Mouse (Mus musculus): ENCODE measurements at regions not wholly inside any gene's neighbourhood (a gene's known extent, or its start where the extent isn't known, plus 50 kb on each side); places are given as distances from the start of the nearest gene placed in this dataset.

- TF ChIP-seq CTCF (IDR thresholded peaks at IDR 0.05; ENCODE audit: extremely low read depth, insufficient read length, insufficient replicate concordance, low read depth, low read length) (no peak), POLR2A (IDR thresholded peaks at IDR 0.05; ENCODE audit: low read depth, low read length) (no peak)
Measured at GRCm38 (mm10) chr13:112067066-112067847, 221.0 kb upstream of the Ankrd55 start.

GRCm38 (mm10) chr13:112070757-112071156, 217.5 kb upstream of the Ankrd55 start:
- Histone ChIP-seq H3K4me3 (ENCODE audit: low read depth, low read length) (no peak overlapping the region), H3K36me3 (ENCODE audit: control insufficient read depth, insufficient read depth, low read length) (no peaks in the 10 kb centered on the region), H3K27me3 (ENCODE audit: control insufficient read depth, insufficient read depth, low read length) (no peaks in the 10 kb centered on the region), H3K4me1 (ENCODE audit: control insufficient read depth, insufficient read depth, insufficient read length, low read length) (peaks cover 11% of the 10 kb centered on the region; the same call in 1 of the 2 replicates), H3K27ac (ENCODE audit: insufficient read depth, low read depth, low read length) (no peak overlapping the region)
- TF ChIP-seq CTCF (IDR thresholded peaks at IDR 0.05; ENCODE audit: extremely low read depth, insufficient read length, insufficient replicate concordance, low read depth, low read length): no peak
- TF ChIP-seq POLR2A (IDR thresholded peaks at IDR 0.05; ENCODE audit: low read depth, low read length): no peak
- 55% methylated on average over 4 of the region's 4 CpGs for WGBS

More at GRCm38 (mm10) chr13:112067066-112067847, 221.0 kb upstream of the Ankrd55 start:
- 86% methylated on average over 20 of the region's 20 CpGs for WGBS
- H3K4me3 ChIP-seq (ENCODE audit: low read depth, low read length): no peak overlapping the region
- H3K4me1 ChIP-seq (ENCODE audit: control insufficient read depth, insufficient read depth, insufficient read length, low read length): peaks cover 8% of the 10 kb centered on the region; the same call in 1 of the 2 replicates
- H3K27ac ChIP-seq (ENCODE audit: insufficient read depth, low read depth, low read length): no peak overlapping the region
- H3K27me3 ChIP-seq (ENCODE audit: control insufficient read depth, insufficient read depth, low read length): no peaks in the 10 kb centered on the region
- no peaks in the 10 kb centered on the region for H3K36me3 ChIP-seq (ENCODE audit: control insufficient read depth, insufficient read depth, low read length)

GRCm38 (mm10) chr13:112071209-112071955, 216.9 kb upstream of the Ankrd55 start:
- Histone ChIP-seq H3K27ac (ENCODE audit: insufficient read depth, low read depth, low read length) (peak overlapping the region; percentile 19; the same call in 1 of the 2 replicates), H3K36me3 (ENCODE audit: control insufficient read depth, insufficient read depth, low read length) (no peaks in the 10 kb centered on the region), H3K4me3 (ENCODE audit: low read depth, low read length) (no peak overlapping the region), H3K4me1 (ENCODE audit: control insufficient read depth, insufficient read depth, insufficient read length, low read length) (peaks cover 15% of the 10 kb centered on the region; the same call in 1 of the 2 replicates), H3K27me3 (ENCODE audit: control insufficient read depth, insufficient read depth, low read length) (no peaks in the 10 kb centered on the region)
- TF ChIP-seq CTCF (IDR thresholded peaks at IDR 0.05; ENCODE audit: extremely low read depth, insufficient read length, insufficient replicate concordance, low read depth, low read length) (no peak), POLR2A (IDR thresholded peaks at IDR 0.05; ENCODE audit: low read depth, low read length) (no peak)
- WGBS: 29% methylated on average over 10 of the region's 10 CpGs

GRCm38 (mm10) chr13:112071956-112072314, 216.3 kb upstream of the Ankrd55 start:
- Histone ChIP-seq H3K4me3 (ENCODE audit: low read depth, low read length) (no peak overlapping the region), H3K27me3 (ENCODE audit: control insufficient read depth, insufficient read depth, low read length) (no peaks in the 10 kb centered on the region), H3K4me1 (ENCODE audit: control insufficient read depth, insufficient read depth, insufficient read length, low read length) (peaks cover 15% of the 10 kb centered on the region; the same call in 1 of the 2 replicates), H3K36me3 (ENCODE audit: control insufficient read depth, insufficient read depth, low read length) (no peaks in the 10 kb centered on the region), H3K27ac (ENCODE audit: insufficient read depth, low read depth, low read length) (no peak overlapping the region)
- TF ChIP-seq POLR2A (IDR thresholded peaks at IDR 0.05; ENCODE audit: low read depth, low read length) (no peak), CTCF (IDR thresholded peaks at IDR 0.05; ENCODE audit: extremely low read depth, insufficient read length, insufficient replicate concordance, low read depth, low read length) (no peak)
- WGBS: 39% methylated on average over 3 of the region's 3 CpGs

- no peak overlapping the region for H3K27ac ChIP-seq (ENCODE audit: insufficient read depth, low read depth, low read length)
- H3K4me1 ChIP-seq (ENCODE audit: control insufficient read depth, insufficient read depth, insufficient read length, low read length): peaks cover 15% of the 10 kb centered on the region; the same call in 1 of the 2 replicates
- WGBS: 57% methylated on average over 6 of the region's 6 CpGs
- H3K27me3 ChIP-seq (ENCODE audit: control insufficient read depth, insufficient read depth, low read length): no peaks in the 10 kb centered on the region
- TF ChIP-seq CTCF (IDR thresholded peaks at IDR 0.05; ENCODE audit: extremely low read depth, insufficient read length, insufficient replicate concordance, low read depth, low read length) (no peak), POLR2A (IDR thresholded peaks at IDR 0.05; ENCODE audit: low read depth, low read length) (no peak)
- no peak overlapping the region for H3K4me3 ChIP-seq (ENCODE audit: low read depth, low read length)
- no peaks in the 10 kb centered on the region for H3K36me3 ChIP-seq (ENCODE audit: control insufficient read depth, insufficient read depth, low read length)
Measured at GRCm38 (mm10) chr13:112073519-112074406, 214.5 kb upstream of the Ankrd55 start.

GRCm38 (mm10) chr13:112075847-112076479, 212.3 kb upstream of the Ankrd55 start:
- TF ChIP-seq CTCF (IDR thresholded peaks at IDR 0.05; ENCODE audit: extremely low read depth, insufficient read length, insufficient replicate concordance, low read depth, low read length) (no peak), POLR2A (IDR thresholded peaks at IDR 0.05; ENCODE audit: low read depth, low read length) (no peak)
- no peak overlapping the region for H3K27ac ChIP-seq (ENCODE audit: insufficient read depth, low read depth, low read length)
- H3K4me3 ChIP-seq (ENCODE audit: low read depth, low read length): no peak overlapping the region
- H3K4me1 ChIP-seq (ENCODE audit: control insufficient read depth, insufficient read depth, insufficient read length, low read length): peaks cover 9% of the 10 kb centered on the region; the same call in 1 of the 2 replicates
- no peaks in the 10 kb centered on the region for H3K27me3 ChIP-seq (ENCODE audit: control insufficient read depth, insufficient read depth, low read length)
- H3K36me3 ChIP-seq (ENCODE audit: control insufficient read depth, insufficient read depth, low read length): no peaks in the 10 kb centered on the region
- 34% methylated on average over 5 of the region's 5 CpGs for WGBS

Data from small intestine, adult 2 months (tissue).